Comparison of ENCODE assay signal across 15 mouse cellular contexts in the genomic region with DNA sequence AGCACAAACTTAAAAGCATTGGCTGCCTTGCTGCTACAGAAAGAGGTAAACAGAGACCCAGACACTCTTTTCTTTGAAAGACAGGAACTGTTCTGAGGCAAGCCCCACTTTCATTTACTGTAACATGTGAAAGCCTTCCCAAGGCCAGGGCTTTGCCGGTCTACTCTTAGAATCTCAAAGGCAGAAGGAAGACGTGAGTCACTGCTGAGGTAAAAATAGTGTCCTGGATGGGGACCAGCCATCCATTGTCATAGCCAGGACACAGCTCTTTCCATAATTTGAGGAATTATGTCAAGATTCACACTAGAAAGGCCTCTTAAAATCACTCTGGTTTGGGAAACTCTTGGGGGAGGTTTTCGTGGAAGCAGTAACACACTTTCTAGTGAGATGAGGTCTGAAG. TPM values are rescaled to one million over a fixed set of nuclear protein-coding genes. Genes with fewer than 3 reads are reported as not detected.
A peak's percentile ranks its signal among the peaks of the same experiment; 100 is the strongest.
DNase-seq lines count a peak whose midpoint lies in the region; ATAC-seq and TF ChIP-seq lines count a peak whose summit lies in the region.
"Had no signal": no experiment of that assay in that cellular context is flagged by ENCODE, and none has a peak within 500 bp of the region (broad histone marks: within the 10 kb centered on the region; RNA-seq: fewer than 3 reads in every experiment).

No protein-coding gene starts in this region.

- TF ChIP-seq POLR2A in embryonic fibroblast, embryonic 13.5 days (IDR thresholded peaks at IDR 0.05; ENCODE audit: low read depth, low read length) = no peak

- no peak for TF ChIP-seq CTCF in embryonic fibroblast, embryonic 13.5 days (IDR thresholded peaks at IDR 0.05; ENCODE audit: borderline replicate concordance, insufficient read depth, low read length)
- no peak for TF ChIP-seq CTCF in layer of hippocampus, adult 2 months (conservative IDR thresholded peaks at IDR 0.05)

- H3K4me2 ChIP-seq in kidney, embryonic 15.5 days = no peak overlapping the region
- H3K4me2 ChIP-seq: embryonic facial prominence, embryonic 13.5 days; hindbrain, embryonic 13.5 days; limb, embryonic 13.5 days; stomach, embryonic 15.5 days had no signal

- H3K9ac ChIP-seq in kidney, embryonic 15.5 days = no peak overlapping the region
- H3K9ac ChIP-seq: embryonic facial prominence, embryonic 13.5 days; hindbrain, embryonic 13.5 days; limb, embryonic 13.5 days; stomach, embryonic 15.5 days had no signal

- H3K27ac ChIP-seq in heart, embryonic 10.5 days = no peak overlapping the region
- H3K27ac ChIP-seq in kidney, embryonic 15.5 days = no peak overlapping the region
- H3K27ac ChIP-seq in embryonic fibroblast, embryonic 13.5 days (ENCODE audit: insufficient read depth, low read length) = peak overlapping the region; percentile 24; the same call in 1 of the 2 replicates
- no peak overlapping the region for H3K27ac ChIP-seq in layer of hippocampus, adult 2 months
- H3K27ac ChIP-seq: embryonic facial prominence, embryonic 13.5 days; forebrain, embryonic 10.5 days; hindbrain, embryonic 13.5 days; limb, embryonic 13.5 days; midbrain, embryonic 10.5 days; stomach, embryonic 15.5 days had no signal

- H3K4me3 ChIP-seq in heart, embryonic 10.5 days = no peak overlapping the region
- H3K4me3 ChIP-seq in kidney, embryonic 15.5 days (replicated peaks) = no peak overlapping the region
- no peak overlapping the region for H3K4me3 ChIP-seq in embryonic fibroblast, embryonic 13.5 days (ENCODE audit: insufficient read depth, low read length)
- H3K4me3 ChIP-seq in layer of hippocampus, adult 2 months = no peak overlapping the region
- H3K4me3 ChIP-seq: embryonic facial prominence, embryonic 13.5 days; forebrain, embryonic 10.5 days; hindbrain, embryonic 13.5 days; limb, embryonic 13.5 days; midbrain, embryonic 10.5 days; stomach, embryonic 15.5 days had no signal

- peak; percentile 18 to 45 for DNase-seq in heart, adult 18-20 months
- DNase-seq in heart, embryonic 10.5 days (ENCODE audit: low spot score) = no peak
- peak; percentile 16 to 40 for DNase-seq in kidney, postnatal 25 days
- DNase-seq in brain, adult 2 months (ENCODE audit: low read depth, low spot score) = peak; percentile 49
- DNase-seq in layer of hippocampus, adult 2 months (ENCODE audit: low spot score in 2 of 2) = no peak
- DNase-seq: cerebellum, adult 8-10 months; thymus, postnatal 14 days had no signal

- 60% methylated on average over 3 of the region's 3 CpGs for WGBS in heart, embryonic 10.5 days
- WGBS in kidney, embryonic 15.5 days = 84% methylated on average over 3 of the region's 3 CpGs

- H3K27me3 ChIP-seq in heart, embryonic 10.5 days (ENCODE audit: insufficient read depth, poor library complexity, severe bottlenecking) = no peaks in the 10 kb centered on the region
- no peaks in the 10 kb centered on the region for H3K27me3 ChIP-seq in kidney, embryonic 15.5 days
- H3K27me3 ChIP-seq: embryonic facial prominence, embryonic 13.5 days; hindbrain, embryonic 13.5 days; limb, embryonic 13.5 days; stomach, embryonic 15.5 days had no signal

- no peaks in the 10 kb centered on the region for H3K36me3 ChIP-seq in heart, embryonic 10.5 days
- no peaks in the 10 kb centered on the region for H3K36me3 ChIP-seq in kidney, embryonic 15.5 days
- H3K36me3 ChIP-seq: embryonic facial prominence, embryonic 13.5 days; forebrain, embryonic 10.5 days; hindbrain, embryonic 13.5 days; limb, embryonic 13.5 days; midbrain, embryonic 10.5 days; stomach, embryonic 15.5 days had no signal

- ATAC-seq in kidney, embryonic 15.5 days (replicated peaks; ENCODE audit: low FRiP score) = no peak

- peaks cover 15% of the 10 kb centered on the region for H3K4me1 ChIP-seq in heart, embryonic 10.5 days
- H3K4me1 ChIP-seq in kidney, embryonic 15.5 days = 0 out of 2 replicates have a peak, but pooled peaks cover 6% of the 10 kb centered on the region
- H3K4me1 ChIP-seq in embryonic fibroblast, embryonic 13.5 days (ENCODE audit: control insufficient read depth, insufficient read depth, low read length) = peaks cover 7% of the 10 kb centered on the region
- H3K4me1 ChIP-seq: embryonic facial prominence, embryonic 13.5 days; forebrain, embryonic 10.5 days; hindbrain, embryonic 13.5 days; midbrain, embryonic 10.5 days; stomach, embryonic 15.5 days had no signal

- H3K9me3 ChIP-seq in heart, embryonic 10.5 days = no peaks in the 10 kb centered on the region
- H3K9me3 ChIP-seq in kidney, embryonic 15.5 days (replicated peaks) = no peaks in the 10 kb centered on the region
- H3K9me3 ChIP-seq: embryonic facial prominence, embryonic 13.5 days; forebrain, embryonic 10.5 days; hindbrain, embryonic 13.5 days; limb, embryonic 13.5 days; midbrain, embryonic 10.5 days; stomach, embryonic 15.5 days had no signal

RNA-seq across cellular contexts. Expression of a gene that starts 28.9 kb away (rescaled TPM):
- 1 to 10 TPM; 8.2 TPM for total RNA-seq in heart, adult 18-20 months (2021)
- polyA plus RNA-seq in heart, embryonic 10.5 days (2016; fragmentation: Nextera tagmentation; extraction: Ambion mirVana) = 31.0 and 32.6 TPM in 2 replicates
- 40.0 and 40.4 TPM in 2 replicates for polyA plus RNA-seq in kidney, embryonic 15.5 days (2015; fragmentation: Nextera tagmentation; extraction: Ambion mirVana)
- polyA plus RNA-seq in embryonic fibroblast, embryonic 13.5 days (2011; ENCODE audit: insufficient read length, low read depth, missing spikeins) = 37.0 and 37.2 TPM in 2 replicates
- total RNA-seq in layer of hippocampus, adult 2 months (2021) = 10 to 100 TPM; 16.8 to 18.8 TPM

Comparison
In these comparisons a context has a peak if more than half of its experiments do, and no peak if none do; other contexts are left out.
1. DNase-seq: peak in heart, adult 18-20 months (2 of 2), kidney, postnatal 25 days (2 of 2) and brain, adult 2 months (single experiment); none in heart, embryonic 10.5 days (single experiment) and layer of hippocampus, adult 2 months (0 of 2).